In genomic region chr8:126678004-126678751, GRCm38 (mm10) we compare ENCODE assay signal across 15 mouse cellular contexts.
A peak's percentile ranks its signal among the peaks of the same experiment; 100 is the strongest.
DNase-seq lines count a peak whose midpoint lies in the region; ATAC-seq lines count a peak whose summit lies in the region.
"Had no signal": no experiment of that assay in that cellular context is flagged by ENCODE, and none has a peak within 500 bp of the region (broad histone marks: within the 10 kb centered on the region; RNA-seq: fewer than 3 reads in every experiment).

No protein-coding gene starts in this region.

- no peak overlapping the region for H3K4me2 ChIP-seq in forebrain, embryonic 15.5 days (replicated peaks)
- H3K4me2 ChIP-seq in hindbrain, embryonic 16.5 days (ENCODE audit: low read length): no peak overlapping the region
- no peak overlapping the region for H3K4me2 ChIP-seq in neural tube, embryonic 14.5 days (ENCODE audit: low read depth, low read length)
- H3K4me2 ChIP-seq: embryonic facial prominence, embryonic 15.5 days; heart, embryonic 15.5 days; liver, embryonic 13.5 days had no signal

- 58% methylated on average over 13 of the region's 13 CpGs for WGBS in forebrain, embryonic 15.5 days
- WGBS in hindbrain, embryonic 16.5 days: 48% methylated on average over 13 of the region's 13 CpGs
- WGBS in neural tube, embryonic 14.5 days: 53% methylated on average over 13 of the region's 13 CpGs

- H3K9me3 ChIP-seq in forebrain, embryonic 15.5 days: no peaks in the 10 kb centered on the region
- H3K9me3 ChIP-seq in hindbrain, embryonic 16.5 days (ENCODE audit: control insufficient read depth, low read length): no peaks in the 10 kb centered on the region
- H3K9me3 ChIP-seq in neural tube, embryonic 14.5 days (ENCODE audit: control insufficient read depth, low read length): no peaks in the 10 kb centered on the region
- H3K9me3 ChIP-seq: embryonic facial prominence, embryonic 15.5 days; heart, embryonic 15.5 days; limb, embryonic 10.5 days; liver, embryonic 13.5 days had no signal

- H3K4me1 ChIP-seq in forebrain, embryonic 15.5 days: peaks cover 26% of the 10 kb centered on the region
- H3K4me1 ChIP-seq in hindbrain, embryonic 16.5 days (ENCODE audit: control insufficient read depth, insufficient read depth, low read depth, low read length): peaks cover 10% of the 10 kb centered on the region
- peaks cover 12% of the 10 kb centered on the region; the same call in 1 of the 2 replicates for H3K4me1 ChIP-seq in neural tube, embryonic 14.5 days (ENCODE audit: control insufficient read depth, insufficient read depth, low read length)
- H3K4me1 ChIP-seq: liver, embryonic 13.5 days had no signal

- peak; percentile 73 for ATAC-seq in forebrain, embryonic 15.5 days (replicated peaks)
- peak; percentile 85 for ATAC-seq in hindbrain, embryonic 16.5 days
- ATAC-seq in neural tube, embryonic 14.5 days (ENCODE audit: low read depth): peak; percentile 87

- H3K4me3 ChIP-seq in forebrain, embryonic 15.5 days: no peak overlapping the region
- H3K4me3 ChIP-seq in hindbrain, embryonic 16.5 days (ENCODE audit: low read length): no peak overlapping the region
- H3K4me3 ChIP-seq in neural tube, embryonic 14.5 days (ENCODE audit: low read depth, low read length): no peak overlapping the region
- H3K4me3 ChIP-seq: embryonic facial prominence, embryonic 15.5 days; heart, embryonic 15.5 days; limb, embryonic 10.5 days; liver, embryonic 13.5 days had no signal

- H3K9ac ChIP-seq in forebrain, embryonic 15.5 days (replicated peaks): no peak overlapping the region
- H3K9ac ChIP-seq in hindbrain, embryonic 16.5 days (ENCODE audit: low read depth, low read length): 0 out of 2 replicates have a peak overlapping the region, but pooled peaks have one; percentile 15
- no peak overlapping the region for H3K9ac ChIP-seq in neural tube, embryonic 14.5 days (replicated peaks; ENCODE audit: low read depth, low read length)
- H3K9ac ChIP-seq: embryonic facial prominence, embryonic 15.5 days; heart, embryonic 15.5 days; liver, embryonic 13.5 days had no signal

- H3K36me3 ChIP-seq in forebrain, embryonic 15.5 days: no peaks in the 10 kb centered on the region
- no peaks in the 10 kb centered on the region for H3K36me3 ChIP-seq in hindbrain, embryonic 16.5 days (ENCODE audit: control insufficient read depth, insufficient read depth, low read length)
- H3K36me3 ChIP-seq in neural tube, embryonic 14.5 days (ENCODE audit: control insufficient read depth, insufficient read depth, low read length): no peaks in the 10 kb centered on the region
- H3K36me3 ChIP-seq: embryonic facial prominence, embryonic 15.5 days; heart, embryonic 15.5 days; limb, embryonic 10.5 days; liver, embryonic 13.5 days had no signal

- H3K27ac ChIP-seq in forebrain, embryonic 15.5 days (replicated peaks): peak overlapping the region; percentile 82
- H3K27ac ChIP-seq in hindbrain, embryonic 16.5 days (ENCODE audit: low read depth, low read length): peak overlapping the region; percentile 82
- H3K27ac ChIP-seq in neural tube, embryonic 14.5 days (ENCODE audit: low read depth, low read length): peak overlapping the region; percentile 74
- H3K27ac ChIP-seq: embryonic facial prominence, embryonic 15.5 days; heart, embryonic 15.5 days; limb, embryonic 10.5 days; liver, embryonic 13.5 days had no signal

- DNase-seq in kidney, postnatal 25 days: peak; percentile 36 to 63
- no peak for DNase-seq in kidney, postnatal 10 days
- DNase-seq in spleen, postnatal 10 days (ENCODE audit: low spot score in 2 of 2): no peak
- DNase-seq in natural killer cell, adult 2 months (ENCODE audit: low spot score in 2 of 2): no peak
- DNase-seq: cerebellum, adult 2 months; layer of hippocampus, adult 9-11 months; liver, embryonic 13.5 days; lung, postnatal 10 days; right cerebral cortex, postnatal 14 days had no signal

- H3K27me3 ChIP-seq in forebrain, embryonic 15.5 days: no peaks in the 10 kb centered on the region
- H3K27me3 ChIP-seq in hindbrain, embryonic 16.5 days (replicated peaks; ENCODE audit: control insufficient read depth, insufficient read depth, low read length): no peaks in the 10 kb centered on the region
- H3K27me3 ChIP-seq in neural tube, embryonic 14.5 days (ENCODE audit: control insufficient read depth, insufficient read depth, low read length): no peaks in the 10 kb centered on the region
- H3K27me3 ChIP-seq: embryonic facial prominence, embryonic 15.5 days; heart, embryonic 15.5 days; liver, embryonic 13.5 days had no signal

Comparison
In these comparisons a context has a peak if more than half of its experiments do, and no peak if none do; other contexts are left out.
1. DNase-seq: peak in kidney, postnatal 25 days (2 of 2); none in kidney, postnatal 10 days (single experiment), spleen, postnatal 10 days (0 of 2) and natural killer cell, adult 2 months (0 of 2).
2. Peak in every context shown above with its lines, with median percentiles within 50 percentile points of each other: ATAC-seq and H3K27ac ChIP-seq.